Mouse (Mus musculus): ENCODE measurements around the gene Tnfsf15. TPM values are rescaled to one million over a fixed set of nuclear protein-coding genes. Genes with fewer than 3 reads are reported as not detected.

Gene Tnfsf15
- polyA plus RNA-seq, 1 experiment from 2014 or later: not detected

- 84% methylated on average over 6 of the region's 6 CpGs for WGBS
- DNase-seq (ENCODE audit: low spot score): peak; percentile 47
- no peak overlapping the region for H3K27ac ChIP-seq (ENCODE audit: low read depth, low read length)
Measured at GRCm38 (mm10) chr4:63683716-63684115, 61.2 kb downstream of the Tnfsf15 start.

GRCm38 (mm10) chr4:63683056-63683455 is 61.9 kb downstream of the Tnfsf15 start:
- H3K36me3 ChIP-seq (ENCODE audit: control insufficient read depth, insufficient read depth, low read length): no peaks in the 10 kb centered on the region
- H3K4me2 ChIP-seq (ENCODE audit: low read length): no peak overlapping the region
- H3K9me3 ChIP-seq (replicated peaks; ENCODE audit: control insufficient read depth, low read length): no peaks in the 10 kb centered on the region
- WGBS: 86% methylated on average over 11 of the region's 11 CpGs
- DNase-seq (ENCODE audit: low spot score) (no peak), ATAC-seq (no peak)
- H3K27ac ChIP-seq (ENCODE audit: low read depth, low read length): no peak overlapping the region
- H3K4me3 ChIP-seq (ENCODE audit: low read depth, low read length): no peak overlapping the region
- no peak overlapping the region for H3K9ac ChIP-seq (ENCODE audit: low read length)
- no peaks in the 10 kb centered on the region for H3K4me1 ChIP-seq (ENCODE audit: control insufficient read depth, insufficient read depth, low read length)
- no peaks in the 10 kb centered on the region for H3K27me3 ChIP-seq (replicated peaks; ENCODE audit: control insufficient read depth, insufficient read depth, low read length)

More at GRCm38 (mm10) chr4:63683716-63684115, 61.2 kb downstream of the Tnfsf15 start:
- Histone ChIP-seq H3K9me3 (replicated peaks; ENCODE audit: control insufficient read depth, low read length) (no peaks in the 10 kb centered on the region), H3K4me3 (ENCODE audit: low read depth, low read length) (no peak overlapping the region), H3K4me1 (ENCODE audit: control insufficient read depth, insufficient read depth, low read length) (no peaks in the 10 kb centered on the region), H3K27me3 (replicated peaks; ENCODE audit: control insufficient read depth, insufficient read depth, low read length) (no peaks in the 10 kb centered on the region), H3K4me2 (ENCODE audit: low read length) (no peak overlapping the region), H3K9ac (ENCODE audit: low read length) (no peak overlapping the region), H3K36me3 (ENCODE audit: control insufficient read depth, insufficient read depth, low read length) (no peaks in the 10 kb centered on the region)
- no peak for ATAC-seq

- no peak for DNase-seq (ENCODE audit: low spot score)
- Histone ChIP-seq H3K9ac (ENCODE audit: low read length) (no peak overlapping the region), H3K9me3 (replicated peaks; ENCODE audit: control insufficient read depth, low read length) (no peaks in the 10 kb centered on the region), H3K4me1 (ENCODE audit: control insufficient read depth, insufficient read depth, low read length) (no peaks in the 10 kb centered on the region), H3K4me2 (ENCODE audit: low read length) (no peak overlapping the region), H3K4me3 (ENCODE audit: low read depth, low read length) (no peak overlapping the region), H3K36me3 (ENCODE audit: control insufficient read depth, insufficient read depth, low read length) (no peaks in the 10 kb centered on the region), H3K27ac (ENCODE audit: low read depth, low read length) (no peak overlapping the region), H3K27me3 (replicated peaks; ENCODE audit: control insufficient read depth, insufficient read depth, low read length) (no peaks in the 10 kb centered on the region)
- ATAC-seq: no peak
- 90% methylated on average over 2 of the region's 2 CpGs for WGBS
Measured at GRCm38 (mm10) chr4:63682441-63682840, 62.5 kb downstream of the Tnfsf15 start.

GRCm38 (mm10) chr4:63681557-63681956 is 63.4 kb downstream of the Tnfsf15 start:
- no peak overlapping the region for H3K9ac ChIP-seq (ENCODE audit: low read length)
- DNase-seq (ENCODE audit: low spot score) (no peak), ATAC-seq (no peak)
- H3K9me3 ChIP-seq (replicated peaks; ENCODE audit: control insufficient read depth, low read length): no peaks in the 10 kb centered on the region
- no peak overlapping the region for H3K4me3 ChIP-seq (ENCODE audit: low read depth, low read length)
- H3K27me3 ChIP-seq (replicated peaks; ENCODE audit: control insufficient read depth, insufficient read depth, low read length): no peaks in the 10 kb centered on the region
- WGBS: 76% methylated on average over 3 of the region's 3 CpGs
- H3K36me3 ChIP-seq (ENCODE audit: control insufficient read depth, insufficient read depth, low read length): no peaks in the 10 kb centered on the region
- no peak overlapping the region for H3K27ac ChIP-seq (ENCODE audit: low read depth, low read length)
- H3K4me2 ChIP-seq (ENCODE audit: low read length): no peak overlapping the region
- H3K4me1 ChIP-seq (ENCODE audit: control insufficient read depth, insufficient read depth, low read length): no peaks in the 10 kb centered on the region

Other genes with a start within 250 kb of the Tnfsf15 start
- gene Whrn, start 249.1 kb downstream of the Tnfsf15 start, polyA plus RNA-seq (2014; fragmentation: Nextera tagmentation; extraction: Ambion mirVana): 4.1 and 5.0 TPM in 2 replicates
- gene Atp6v1g1, start 200.3 kb downstream of the Tnfsf15 start, polyA plus RNA-seq (2014; fragmentation: Nextera tagmentation; extraction: Ambion mirVana): 526 and 544 TPM in 2 replicates
- 4.9 and 5.4 TPM in 2 replicates for gene Tmem268, start 186.3 kb downstream of the Tnfsf15 start, polyA plus RNA-seq (2014; fragmentation: Nextera tagmentation; extraction: Ambion mirVana)
- not detected in 2 replicates for gene Gm11213, start 139.9 kb downstream of the Tnfsf15 start, polyA plus RNA-seq (2014; fragmentation: Nextera tagmentation; extraction: Ambion mirVana)
- gene Tex48, start 122.7 kb downstream of the Tnfsf15 start, polyA plus RNA-seq (2014; fragmentation: Nextera tagmentation; extraction: Ambion mirVana): not detected in 2 replicates
- gene Gm11214, start 81.7 kb downstream of the Tnfsf15 start, polyA plus RNA-seq (2014; fragmentation: Nextera tagmentation; extraction: Ambion mirVana): not detected in 2 replicates
- 0.15 TPM in 2 replicates for gene Tnfsf8, start 116.2 kb upstream of the Tnfsf15 start, polyA plus RNA-seq (2014; fragmentation: Nextera tagmentation; extraction: Ambion mirVana)